Mouse (Mus musculus) MEL (cell line): ENCODE measurements around the gene Clec3a. TPM values are rescaled to one million over a fixed set of nuclear protein-coding genes. Genes with fewer than 3 reads are reported as not detected.

ENCODE experiments used
- DNase-seq: peaks from one replicate; pipeline ENCODE4 v3.0.0; 2011; ENCODE audit warnings: low read depth, low spot score
- H3K27ac ChIP-seq: 2 replicates; pipeline ENCODE4 v1.5.1; 2012; ENCODE audit warnings: low read depth, mild to moderate bottlenecking, control low read depth, low read length, moderate library complexity; ENCODE audit not compliant: control insufficient read depth
- H3K27me3 ChIP-seq, 2 experiments: fragments of 150-350 bp in 1 of 2; sonication (generic) in 1 of 2; 2 replicates each; pipeline ENCODE4 v1.6.1; 2012; ENCODE audit warnings: low read length in 2 of 2, mild to moderate bottlenecking in 2 of 2, improper control_type of control experiment in 1 of 2, moderate library complexity in 1 of 2; ENCODE audit not compliant: insufficient read depth in 2 of 2, control insufficient read depth in 1 of 2
- H3K36me3 ChIP-seq, 2 experiments: 2 replicates each; pipeline ENCODE4 v1.6.1; 2012 to 2014; ENCODE audit warnings: low read length in 2 of 2, improper control_type of control experiment in 1 of 2, inconsistent platforms in 1 of 2, mild to moderate bottlenecking in 1 of 2; ENCODE audit not compliant: insufficient read depth in 2 of 2, control insufficient read depth in 1 of 2
- H3K4me1 ChIP-seq, 2 experiments: fragments of 150-350 bp in 1 of 2; sonication (generic) in 1 of 2; 2 replicates each; pipeline ENCODE4 v1.6.1; 2012; ENCODE audit warnings: low read length in 2 of 2, improper control_type of control experiment in 1 of 2, mild to moderate bottlenecking in 1 of 2; ENCODE audit not compliant: insufficient read depth in 2 of 2, control insufficient read depth in 1 of 2
- H3K4me3 ChIP-seq, 2 experiments: fragments of 150-350 bp in 1 of 2; sonication (generic) in 1 of 2; 2 replicates each; pipeline ENCODE4 v1.5.1; 2012; ENCODE audit warnings: low read depth in 2 of 2, low read length in 2 of 2, mild to moderate bottlenecking in 2 of 2, moderate library complexity in 2 of 2, control low read depth in 1 of 2, improper control_type of control experiment in 1 of 2; ENCODE audit not compliant: control insufficient read depth in 1 of 2, insufficient read depth in 1 of 2
- H3K79me2 ChIP-seq: 2 replicates; pipeline ENCODE4 v1.6.1; 2012; ENCODE audit warnings: mild to moderate bottlenecking, low read length, moderate library complexity; ENCODE audit not compliant: control insufficient read depth, poor library complexity, insufficient read depth
- H3K9ac ChIP-seq: 2 replicates; pipeline ENCODE4 v1.6.1; 2012; ENCODE audit warnings: low read depth, mild to moderate bottlenecking, control low read depth, low read length, moderate library complexity; ENCODE audit not compliant: control insufficient read depth, poor library complexity, severe bottlenecking
- H3K9me3 ChIP-seq: fragments of 150-350 bp; sonication (generic); replicated peaks from 2 replicates; pipeline ENCODE4 v1.6.1; 2012; ENCODE audit warnings: mild to moderate bottlenecking, low read length, improper control_type of control experiment, moderate library complexity; ENCODE audit not compliant: insufficient read depth
- BHLHE40 ChIP-seq: IDR thresholded peaks from 2 replicates; pipeline ENCODE4 v1.6.1; 2012; ENCODE audit warnings: low read depth, mild to moderate bottlenecking, inconsistent platforms, low read length, improper control_type of control experiment, borderline replicate concordance
- CTCF ChIP-seq, 3 experiments: IDR thresholded peaks in 2 of 3; conservative IDR thresholded peaks in 1 of 3; 2 replicates each; pipeline ENCODE4 v1.5.1; 2011 to 2012; ENCODE audit warnings: low read length in 3 of 3, low read depth in 2 of 3, mild to moderate bottlenecking in 2 of 3, improper control_type of control experiment in 1 of 3, inconsistent platforms in 1 of 3, mixed read lengths in 1 of 3, moderate library complexity in 1 of 3; ENCODE audit not compliant: control insufficient read depth in 1 of 3, insufficient read depth in 1 of 3, poor library complexity in 1 of 3, severe bottlenecking in 1 of 3
- JUND ChIP-seq: IDR thresholded peaks from 2 replicates; pipeline ENCODE4 v1.6.1; 2011; ENCODE audit warnings: low read depth, mild to moderate bottlenecking, improper control_type of control experiment, low read length
- MAX ChIP-seq: IDR thresholded peaks from 2 replicates; pipeline ENCODE4 v1.6.1; 2011; ENCODE audit warnings: low read length, improper control_type of control experiment
- MYB ChIP-seq: IDR thresholded peaks from 2 replicates; pipeline ENCODE4 v1.6.1; 2011; ENCODE audit warnings: mild to moderate bottlenecking, low read depth, low read length, improper control_type of control experiment
- MYC ChIP-seq: IDR thresholded peaks from 2 replicates; pipeline ENCODE4 v1.6.1; 2011; ENCODE audit warnings: low read depth, mild to moderate bottlenecking, low read length, improper control_type of control experiment, moderate library complexity
- NELFE ChIP-seq: IDR thresholded peaks from 2 replicates; pipeline ENCODE4 v1.6.1; 2011; ENCODE audit warnings: low read depth, low read length, improper control_type of control experiment
- NRF1 ChIP-seq: IDR thresholded peaks from 2 replicates; pipeline ENCODE4 v1.6.1; 2014; ENCODE audit warnings: low read depth, mild to moderate bottlenecking, inconsistent platforms, low read length, improper control_type of control experiment, moderate library complexity; ENCODE audit not compliant: poor library complexity, insufficient read depth, severe bottlenecking
- POLR2AphosphoS2 ChIP-seq: IDR thresholded peaks from 2 replicates; pipeline ENCODE4 v1.6.1; 2011; ENCODE audit warnings: low read length, improper control_type of control experiment
- POLR2AphosphoS5 ChIP-seq: IDR thresholded peaks from 2 replicates; pipeline ENCODE4 v1.6.1; 2012; ENCODE audit warnings: low read depth, borderline replicate concordance, mild to moderate bottlenecking, inconsistent platforms, low read length, moderate library complexity, mixed read lengths
- RAD21 ChIP-seq: IDR thresholded peaks from 2 replicates; pipeline ENCODE4 v1.6.1; 2011; ENCODE audit warnings: mild to moderate bottlenecking, low read depth, low read length, improper control_type of control experiment
- SIN3A ChIP-seq: IDR thresholded peaks from 2 replicates; pipeline ENCODE4 v1.6.1; 2012; ENCODE audit warnings: low read length, improper control_type of control experiment, inconsistent platforms
- SMC3 ChIP-seq: IDR thresholded peaks from 2 replicates; pipeline ENCODE4 v1.6.1; 2011; ENCODE audit warnings: low read depth, low read length, improper control_type of control experiment
- TAL1 ChIP-seq: IDR thresholded peaks from 2 replicates; pipeline ENCODE4 v1.6.1; 2012; ENCODE audit warnings: mild to moderate bottlenecking, inconsistent platforms, low read length, moderate library complexity, mixed read lengths
- TBP ChIP-seq: IDR thresholded peaks from 2 replicates; pipeline ENCODE4 v1.8.0; 2011; ENCODE audit warnings: low read depth, low read length, improper control_type of control experiment
- TCF12 ChIP-seq: IDR thresholded peaks from 2 replicates; pipeline ENCODE4 v1.6.1; 2014; ENCODE audit warnings: low read depth, mild to moderate bottlenecking, inconsistent platforms, low read length, improper control_type of control experiment, moderate library complexity
- UBTF ChIP-seq: IDR thresholded peaks from 2 replicates; pipeline ENCODE4 v1.6.1; 2012; ENCODE audit warnings: low read depth, mild to moderate bottlenecking, inconsistent platforms, low read length, improper control_type of control experiment, moderate library complexity, borderline replicate concordance; ENCODE audit not compliant: insufficient read depth
- USF1 ChIP-seq: IDR thresholded peaks from 2 replicates; pipeline ENCODE4 v1.6.1; 2014; ENCODE audit warnings: low read depth, mild to moderate bottlenecking, inconsistent platforms, low read length, improper control_type of control experiment, moderate library complexity
- USF2 ChIP-seq, 2 experiments: IDR thresholded peaks; 2 replicates each; pipeline ENCODE4 v1.6.1; 2011 to 2012; ENCODE audit warnings: improper control_type of control experiment in 2 of 2, low read length in 2 of 2, borderline replicate concordance in 1 of 2, inconsistent platforms in 1 of 2, low read depth in 1 of 2, mild to moderate bottlenecking in 1 of 2; ENCODE audit not compliant: insufficient read depth in 1 of 2
- ZNF384 ChIP-seq: IDR thresholded peaks from 2 replicates; pipeline ENCODE4 v1.6.1; 2012; ENCODE audit warnings: low read depth, mild to moderate bottlenecking, inconsistent platforms, low read length, improper control_type of control experiment
- polyA plus RNA-seq, 2 experiments: library from polyadenylated mRNA; stranded (reverse) in 1 of 2; unstranded in 1 of 2; fragments of >175 nt in 1 of 2; fragments of >200 nt in 1 of 2; gene quantifications; 2 replicates each; pipeline versions ENCODE4 v1.2.1 to v1.2.4; 2012; ENCODE audit warnings: low replicate concordance in 2 of 2, low read depth in 1 of 2; ENCODE audit not compliant: insufficient read length in 2 of 2, insufficient read depth in 1 of 2, missing spikeins in 1 of 2
- total RNA-seq: library from RNA; depleted of rRNA; stranded (reverse); fragments of 300-350 nt; gene quantifications from 2 replicates; pipeline ENCODE4 v1.2.3, GENCODE M21; 2012

The Clec3a gene
- total and polyA plus RNA-seq, 3 experiments, result not detected

DNA sequence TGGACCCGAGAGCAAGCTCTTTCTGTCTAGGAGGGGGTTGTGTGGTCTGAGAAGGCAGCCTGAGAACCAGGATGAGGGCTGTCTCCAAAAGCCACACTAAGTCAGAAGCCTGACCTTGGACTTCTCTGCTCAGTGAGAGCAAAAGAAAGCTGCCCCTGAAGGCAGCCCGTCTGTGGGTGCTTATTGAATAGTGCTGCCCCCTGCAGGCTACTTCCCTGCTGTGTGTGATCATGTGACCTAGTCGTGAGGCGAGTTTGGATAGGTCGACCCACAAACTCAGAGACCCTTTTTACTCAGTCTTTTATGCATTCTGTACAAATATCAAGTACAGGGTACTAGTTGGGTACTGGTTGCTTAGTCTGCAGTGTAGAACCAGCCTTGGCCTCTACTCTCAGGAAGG is 42.7 kb downstream of the Clec3a start:
- no peak overlapping the region for H3K9ac ChIP-seq
- TF ChIP-seq ZNF384 (no peak), MYB (no peak), CTCF (IDR thresholded peaks at IDR 0.05 in 2 of 3, conservative IDR thresholded peaks at IDR 0.05 in 1 of 3; ENCODE audit: control insufficient read depth in 1 of 3, insufficient read depth in 1 of 3, low read depth in 2 of 3, low read length in 3 of 3, poor library complexity in 1 of 3, severe bottlenecking in 1 of 3) (peak; percentile 39 to 66 (median 58); a peak in 5 of 6 replicates), USF1 (peak; percentile 90), NELFE (no peak), MYC (no peak), MAX (no peak), USF2 (IDR thresholded peaks at IDR 0.05; ENCODE audit: borderline replicate concordance in 1 of 2, insufficient read depth in 1 of 2, low read depth in 1 of 2, low read length in 2 of 2) (peak; percentile 25 to 50; a peak in 1 of 4 replicates)
- TF ChIP-seq, all 39 proteins: peak for 3
- H3K9me3 ChIP-seq, result no peaks in the 10 kb centered on the region
- DNase-seq, result peak; percentile 54
- H3K4me3 ChIP-seq, result no peak overlapping the region
- H3K79me2 ChIP-seq, result no peaks in the 10 kb centered on the region
- H3K36me3 ChIP-seq, result no peaks in the 10 kb centered on the region
- no peaks in the 10 kb centered on the region for H3K4me1 ChIP-seq
- no peaks in the 10 kb centered on the region for H3K27me3 ChIP-seq
- no peak overlapping the region for H3K27ac ChIP-seq

DNA sequence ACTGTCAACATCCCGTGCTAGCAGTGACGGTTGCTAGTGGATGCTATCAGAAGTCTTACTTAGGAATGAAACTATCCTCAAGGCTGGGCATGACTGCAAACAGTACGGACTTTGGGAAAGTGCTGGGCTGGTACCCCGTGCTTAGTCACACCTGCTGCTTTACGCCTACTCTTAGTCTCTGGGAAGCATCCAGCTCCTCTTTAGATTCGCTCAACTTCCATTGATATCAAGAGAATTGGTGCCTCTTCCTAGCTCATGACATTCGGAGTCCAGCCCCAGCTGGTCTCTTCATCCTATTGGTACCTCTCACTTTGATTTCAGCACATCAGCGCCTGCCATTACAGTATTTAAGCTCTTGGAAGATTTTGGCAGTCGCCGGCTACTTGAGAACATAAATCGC is 44.7 kb downstream of the Clec3a start:
- TF ChIP-seq SIN3A, result no peak
- no peak for TF ChIP-seq TCF12
- TF ChIP-seq SMC3, result no peak
- no peak for TF ChIP-seq TAL1
- TF ChIP-seq RAD21, result no peak
- TF ChIP-seq POLR2AphosphoS5, result no peak
- TF ChIP-seq JUND, result no peak
- no peak for TF ChIP-seq BHLHE40
- TF ChIP-seq UBTF, result no peak
- TF ChIP-seq TBP, result no peak
- TF ChIP-seq POLR2AphosphoS2, result no peak
- TF ChIP-seq USF2 (IDR thresholded peaks at IDR 0.05; ENCODE audit: borderline replicate concordance in 1 of 2, insufficient read depth in 1 of 2, low read depth in 1 of 2, low read length in 2 of 2), result no peak
- TF ChIP-seq NRF1, result no peak
- no peak for TF ChIP-seq ZNF384
- no peak for DNase-seq
- Histone ChIP-seq H3K27me3 (no peaks in the 10 kb centered on the region), H3K79me2 (no peaks in the 10 kb centered on the region), H3K27ac (no peak overlapping the region), H3K4me1 (no peaks in the 10 kb centered on the region), H3K36me3 (no peaks in the 10 kb centered on the region), H3K4me3 (no peak overlapping the region), H3K9me3 (no peaks in the 10 kb centered on the region), H3K9ac (no peak overlapping the region)
